Mouse (Mus musculus) cerebellum, adult 11 months (tissue): Measurements from ENCODE around the gene Krt81.

Experiments
- DNase-seq: peaks from one replicate; pipeline ENCODE4 v3.0.0; 2022

Gene Krt81

GRCm38 (mm10) chr15:101463651-101464050, at the start of gene Krt81:
TSS of gene Krt81 (minus strand) at chr15:101463751.
- no peak for DNase-seq

- no peak for DNase-seq
Observed at GRCm38 (mm10) chr15:101508247-101508646, 44.7 kb upstream of the Krt81 start.

- DNase-seq = no peak
Observed at GRCm38 (mm10) chr15:101506896-101507758, 43.6 kb upstream of the Krt81 start.

- no peak for DNase-seq
Observed at GRCm38 (mm10) chr15:101497181-101497580, 33.6 kb upstream of the Krt81 start.

GRCm38 (mm10) chr15:101495266-101495665, 31.7 kb upstream of the Krt81 start:
- DNase-seq = no peak

GRCm38 (mm10) chr15:101494203-101494602, 30.7 kb upstream of the Krt81 start:
- no peak for DNase-seq

GRCm38 (mm10) chr15:101493713-101494112, 30.2 kb upstream of the Krt81 start:
- no peak for DNase-seq

- no peak for DNase-seq
Observed at GRCm38 (mm10) chr15:101492718-101493117, 29.2 kb upstream of the Krt81 start.

GRCm38 (mm10) chr15:101491431-101491830, 27.9 kb upstream of the Krt81 start, which contains the start of gene Krt83:
TSS of gene Krt83 (minus strand) at chr15:101491512.
- DNase-seq = no peak

- DNase-seq = no peak
Observed at GRCm38 (mm10) chr15:101485911-101486635, 22.5 kb upstream of the Krt81 start.

- DNase-seq = no peak
Observed at GRCm38 (mm10) chr15:101484939-101485338, 21.4 kb upstream of the Krt81 start.

GRCm38 (mm10) chr15:101483646-101484045, 20.1 kb upstream of the Krt81 start:
- DNase-seq = no peak

- DNase-seq = no peak
Observed at GRCm38 (mm10) chr15:101482056-101482455, 18.5 kb upstream of the Krt81 start.

GRCm38 (mm10) chr15:101479666-101480060, 16.1 kb upstream of the Krt81 start:
- no peak for DNase-seq

- DNase-seq = peak; percentile 10
Observed at GRCm38 (mm10) chr15:101479007-101479665, 15.6 kb upstream of the Krt81 start.

GRCm38 (mm10) chr15:101472952-101473528, 9.5 kb upstream of the Krt81 start, which contains the start of gene Krt86:
TSS of gene Krt86 (plus strand) at chr15:101473478.
- no peak for DNase-seq

- DNase-seq = no peak
Observed at GRCm38 (mm10) chr15:101469093-101469492, 5.5 kb upstream of the Krt81 start.

GRCm38 (mm10) chr15:101459283-101459682, 4.3 kb downstream of the Krt81 start:
- DNase-seq = no peak

GRCm38 (mm10) chr15:101458361-101458930, 5.1 kb downstream of the Krt81 start:
- no peak for DNase-seq

GRCm38 (mm10) chr15:101455891-101456290, 7.7 kb downstream of the Krt81 start:
- no peak for DNase-seq

GRCm38 (mm10) chr15:101455292-101455691, 8.3 kb downstream of the Krt81 start:
- no peak for DNase-seq

GRCm38 (mm10) chr15:101454774-101455173, 8.8 kb downstream of the Krt81 start:
- no peak for DNase-seq
